Mouse (Mus musculus) ovary, postnatal 10 days (tissue): ENCODE data around the gene Rbms1.

ENCODE experiments used
- DNase-seq: peaks from one replicate; pipeline ENCODE4 v3.0.0; 2022; ENCODE audit warnings: low spot score

Rbms1 gene

DNA sequence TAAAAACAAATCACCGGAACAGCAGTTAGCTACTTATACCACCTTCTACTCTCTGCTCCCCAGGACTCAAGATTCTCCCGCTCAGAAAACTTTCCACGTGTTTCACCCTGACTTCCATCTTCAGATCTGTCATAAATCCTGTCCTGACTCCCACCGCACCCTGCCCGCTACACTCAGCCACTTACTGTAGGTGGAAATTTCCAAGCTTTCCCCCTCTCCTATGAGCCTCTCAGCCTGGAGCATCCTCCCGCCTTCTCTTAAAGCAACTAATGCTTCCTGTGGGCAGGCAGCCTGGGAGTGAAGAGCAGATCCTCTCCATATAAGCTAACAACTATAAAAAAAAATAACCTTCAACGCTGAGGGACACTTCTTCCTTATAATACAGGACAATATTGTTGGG lies 44.6 kb downstream of the Rbms1 start:
- DNase-seq, result no peak

DNA sequence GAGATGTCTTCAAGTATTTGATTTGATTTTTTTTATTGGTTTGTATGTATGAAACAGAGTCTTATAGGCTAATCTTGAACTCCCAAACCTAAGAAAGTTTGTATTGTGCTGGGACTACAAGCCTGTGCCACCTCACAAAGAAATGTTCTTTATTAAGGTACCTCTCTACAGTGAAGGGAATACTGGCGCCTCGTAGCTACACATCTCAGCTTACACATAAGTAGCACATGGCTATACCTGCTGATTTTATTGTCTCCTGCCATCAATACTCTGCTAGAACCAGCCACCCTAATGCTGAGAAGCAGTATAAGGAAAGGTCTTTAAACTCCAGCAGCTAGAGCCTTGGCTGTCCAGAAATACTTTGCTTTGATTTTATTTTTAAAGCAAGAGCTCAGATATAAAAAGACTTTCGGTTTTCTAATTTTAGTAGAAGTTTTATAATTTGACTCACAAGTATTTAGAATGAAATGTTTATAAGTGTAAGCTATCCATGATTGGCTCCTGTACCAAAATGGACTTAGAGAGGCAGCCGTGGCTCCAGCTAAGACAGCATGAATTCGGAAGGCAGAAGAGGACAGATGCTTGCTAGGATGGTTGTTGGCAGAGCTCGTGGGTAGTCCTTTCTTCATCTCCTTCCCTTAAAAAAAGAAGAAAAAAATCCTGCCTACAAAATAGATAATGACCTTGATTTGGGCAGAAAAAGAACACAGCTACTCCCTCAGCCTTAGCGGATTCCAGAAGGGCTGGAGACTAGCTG lies 48.3 kb downstream of the Rbms1 start:
- DNase-seq, result no peak

DNA sequence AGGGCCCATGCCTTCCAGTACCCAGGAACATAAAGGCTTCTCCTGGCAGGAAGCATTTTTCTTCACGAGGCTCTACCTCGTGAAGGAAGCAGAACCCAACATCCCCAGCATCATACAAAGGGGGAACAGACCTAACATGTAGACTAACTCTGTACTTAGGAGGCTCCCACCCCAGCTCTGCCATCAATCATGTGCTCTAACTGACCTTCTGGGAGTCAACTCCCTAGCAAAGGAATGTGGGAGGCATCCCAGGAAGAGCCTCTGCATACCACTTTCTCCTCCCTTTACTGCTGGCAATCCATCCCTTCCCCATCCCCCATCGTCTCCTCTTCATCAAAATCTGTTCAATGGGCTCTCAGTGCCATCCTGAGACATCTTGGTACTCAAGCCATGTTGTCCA lies 49.7 kb downstream of the Rbms1 start:
- DNase-seq, result no peak

DNA sequence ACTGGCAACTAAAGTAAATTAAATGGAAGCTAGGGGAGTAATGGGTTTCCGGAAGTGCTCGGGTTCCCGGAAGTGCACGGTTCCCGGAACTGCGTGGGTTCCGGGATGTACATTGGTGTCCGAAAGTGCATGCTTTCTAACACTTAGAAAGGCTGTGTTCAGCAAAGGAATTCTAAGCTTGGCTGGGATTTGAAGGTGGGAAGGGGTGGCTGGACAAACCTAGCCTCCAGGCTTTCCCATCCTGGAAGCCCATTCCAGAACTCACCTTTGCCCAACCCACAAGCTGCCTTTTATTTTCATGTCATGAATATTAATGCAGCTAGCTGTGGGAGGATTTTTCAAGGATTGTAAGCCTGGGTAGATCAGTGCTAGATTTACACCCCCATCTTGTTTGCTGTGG lies 51.3 kb downstream of the Rbms1 start:
- DNase-seq, result no peak

DNA sequence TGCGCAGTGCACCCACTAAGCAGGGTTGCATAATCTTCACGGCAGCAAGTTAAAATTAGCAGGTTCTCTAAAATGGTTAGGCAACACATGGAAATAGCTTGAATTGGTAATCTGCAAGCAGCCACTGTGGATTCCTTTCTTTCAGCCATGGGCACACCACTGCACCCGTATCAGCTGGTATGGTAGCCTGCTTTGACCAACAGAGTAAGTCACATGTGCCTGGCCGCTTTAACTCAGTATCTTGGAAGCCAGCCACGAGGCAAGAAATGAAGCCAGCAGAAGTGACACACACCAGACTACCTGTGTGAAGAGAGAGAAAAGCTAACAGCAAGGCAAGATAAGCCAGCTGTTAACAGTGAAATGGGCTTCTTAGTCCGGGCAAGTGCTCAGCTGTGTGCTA lies 52.2 kb downstream of the Rbms1 start:
- no peak for DNase-seq

DNA sequence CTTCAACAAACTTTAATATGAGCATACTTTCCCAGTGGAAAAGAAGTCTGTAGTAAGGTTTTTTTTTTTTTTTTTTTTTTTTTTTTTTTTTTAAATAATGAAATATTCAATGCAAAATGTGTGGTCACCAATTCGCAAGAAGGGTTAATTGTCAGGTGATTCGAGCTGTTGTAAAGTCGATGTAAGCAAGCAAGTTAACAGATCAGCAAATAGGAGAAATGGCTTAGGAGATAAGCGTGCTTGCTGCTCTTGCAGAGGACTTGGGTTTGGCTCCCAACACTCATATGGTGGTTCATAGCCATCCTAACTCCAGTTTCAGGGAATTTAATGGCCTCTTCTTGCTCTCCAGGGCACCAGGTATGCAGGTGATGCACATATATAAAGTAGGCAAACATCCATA lies 54.4 kb downstream of the Rbms1 start:
- DNase-seq, result no peak

DNA sequence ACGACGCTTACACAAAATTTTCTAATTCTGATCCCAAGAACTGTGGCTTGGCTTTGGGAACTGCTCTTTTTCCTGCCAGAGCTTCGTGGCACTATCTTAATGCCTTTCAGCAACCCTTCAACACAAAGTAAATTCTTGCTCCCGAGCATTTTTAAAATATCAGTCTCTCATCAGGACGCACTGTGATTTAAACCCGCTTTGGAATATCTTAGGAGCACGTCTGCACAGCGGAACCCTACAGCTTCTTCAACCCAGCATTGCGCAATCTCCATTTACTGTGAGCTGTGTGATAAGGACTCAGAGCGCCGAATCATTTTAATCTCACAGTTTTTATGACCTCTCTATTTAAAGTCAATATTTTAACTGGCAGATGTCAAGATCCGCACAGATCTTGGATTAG lies 54.9 kb downstream of the Rbms1 start:
- no peak for DNase-seq

DNA sequence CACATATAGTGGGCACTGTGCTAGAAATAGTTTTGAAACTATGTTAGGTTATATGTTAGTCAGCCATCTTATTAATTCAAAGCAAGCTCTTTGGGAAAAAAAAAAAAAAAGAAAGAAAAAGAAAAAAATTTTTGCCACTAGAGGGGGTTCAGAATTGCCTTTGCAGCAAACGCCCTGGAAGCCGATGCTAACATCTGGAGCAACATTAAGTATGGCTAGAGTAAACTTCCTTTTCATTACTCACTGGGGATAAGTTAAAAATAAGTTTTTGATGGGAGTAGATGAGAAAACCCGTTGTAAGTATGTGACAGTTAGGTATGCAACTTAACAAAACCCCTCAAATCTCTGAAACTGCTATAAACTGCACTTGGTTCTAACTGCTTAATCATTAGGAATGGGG lies 57.7 kb downstream of the Rbms1 start:
- no peak for DNase-seq

DNA sequence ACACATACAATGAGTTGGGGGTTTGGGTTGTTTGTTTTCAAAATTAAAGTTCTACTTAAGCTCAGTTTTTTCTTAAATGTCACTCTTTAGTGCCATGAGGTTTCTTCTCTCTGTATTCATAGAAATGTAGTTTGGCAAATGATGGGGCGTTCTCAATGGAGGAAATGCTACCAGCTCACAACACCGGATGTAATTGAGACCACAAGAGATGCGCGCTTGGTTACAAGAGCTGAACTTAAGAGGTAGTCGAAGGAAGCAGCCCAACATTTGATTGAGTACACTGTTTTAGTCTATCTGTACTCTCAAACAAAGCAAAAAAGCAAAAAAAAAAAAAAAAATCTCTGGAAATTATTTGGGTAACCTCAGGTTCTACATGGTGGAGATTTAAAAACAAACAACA lies 58.9 kb downstream of the Rbms1 start:
- DNase-seq, result no peak

DNA sequence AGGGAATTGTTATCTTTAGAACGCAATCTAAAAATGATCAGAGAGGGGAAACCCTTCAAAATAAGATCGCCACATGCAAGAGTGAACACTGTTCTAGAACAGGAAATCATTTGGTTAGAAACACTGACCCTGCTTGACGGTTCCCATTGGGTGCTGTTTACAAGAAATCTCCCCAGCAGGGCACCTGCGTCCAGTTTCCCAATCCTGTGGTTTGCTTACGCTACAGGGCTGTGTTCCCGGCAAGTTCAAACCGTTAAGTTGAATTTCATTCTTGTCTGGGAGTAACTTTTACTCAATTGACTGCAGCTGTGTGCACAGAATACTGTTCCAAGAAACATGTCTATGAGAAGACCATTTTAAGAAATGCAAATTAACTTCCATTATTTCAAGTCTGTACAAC lies 59.5 kb downstream of the Rbms1 start:
- DNase-seq, result no peak

DNA sequence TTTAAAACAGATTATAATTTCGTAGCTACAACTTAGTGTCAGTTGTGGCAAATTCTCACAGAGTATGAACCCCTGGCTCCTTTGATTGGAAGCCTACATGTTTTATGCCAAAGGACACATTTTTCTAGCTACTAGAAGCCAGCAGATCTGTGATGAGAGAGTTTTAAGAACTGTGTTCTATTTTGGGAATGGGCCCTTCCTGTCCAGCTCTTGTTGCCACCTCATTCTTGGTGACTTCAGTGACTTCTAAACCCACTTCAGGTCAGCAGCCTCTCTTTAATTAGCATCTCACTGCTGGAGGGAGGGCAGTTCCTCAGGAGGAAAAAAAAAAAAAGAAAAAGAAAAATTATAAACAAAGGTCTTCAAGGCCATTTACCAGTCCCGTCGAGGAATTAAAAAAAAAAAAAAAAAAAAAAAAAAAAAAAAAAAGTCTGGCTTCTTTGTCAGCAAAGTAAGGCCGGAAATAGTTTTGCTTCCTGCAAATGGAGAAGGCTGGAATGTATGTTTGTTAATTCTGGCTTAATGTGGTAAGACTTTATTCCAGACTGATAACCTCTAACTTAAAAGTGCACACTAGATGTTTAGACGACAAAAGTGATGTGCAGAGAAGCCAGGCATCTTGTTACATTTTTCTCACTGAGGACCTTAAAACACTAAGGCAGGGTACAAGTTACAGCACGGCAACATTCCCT lies 60.4 kb downstream of the Rbms1 start:
- no peak for DNase-seq

DNA sequence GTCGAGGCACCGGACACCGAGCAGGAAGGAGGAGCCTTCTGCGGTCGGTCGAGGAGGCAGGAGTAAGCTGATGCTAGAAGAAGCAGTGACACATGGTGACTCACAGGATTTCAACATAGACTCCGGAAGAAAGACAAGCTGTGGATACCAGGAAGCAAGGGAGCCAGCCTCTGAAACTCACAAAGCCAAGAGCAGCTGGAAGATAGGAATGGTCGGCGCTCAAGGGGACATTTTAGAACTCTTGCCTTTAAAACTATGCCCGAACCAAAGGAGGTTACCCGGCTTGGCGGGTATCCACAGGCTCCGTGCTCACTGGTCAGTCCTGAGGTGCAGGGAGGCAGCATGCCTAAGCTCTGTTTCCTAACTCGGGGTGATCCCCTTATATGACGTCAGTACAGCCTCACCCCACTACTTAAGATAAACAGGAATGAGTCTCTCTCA lies 61.5 kb downstream of the Rbms1 start:
- no peak for DNase-seq

DNA sequence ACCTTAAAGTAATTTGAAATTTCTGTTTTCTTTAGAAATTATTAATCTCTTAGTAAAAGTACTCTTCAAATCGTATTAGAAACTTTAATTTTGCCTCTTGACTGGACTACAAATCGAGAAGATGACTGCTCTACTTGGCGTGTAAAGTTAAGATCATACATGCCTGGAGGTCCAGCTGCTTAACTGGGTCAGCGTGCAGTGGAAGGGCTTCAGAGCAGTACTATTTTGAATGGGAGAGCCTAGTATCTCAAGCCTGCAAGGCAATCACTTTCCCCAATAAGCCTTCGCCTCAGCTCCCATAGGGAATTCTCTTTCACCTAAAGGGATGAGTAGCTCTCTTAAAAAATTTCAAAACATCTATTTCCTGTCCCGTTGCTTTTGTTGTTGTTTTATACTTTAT lies 62.0 kb downstream of the Rbms1 start:
- DNase-seq, result no peak

DNA sequence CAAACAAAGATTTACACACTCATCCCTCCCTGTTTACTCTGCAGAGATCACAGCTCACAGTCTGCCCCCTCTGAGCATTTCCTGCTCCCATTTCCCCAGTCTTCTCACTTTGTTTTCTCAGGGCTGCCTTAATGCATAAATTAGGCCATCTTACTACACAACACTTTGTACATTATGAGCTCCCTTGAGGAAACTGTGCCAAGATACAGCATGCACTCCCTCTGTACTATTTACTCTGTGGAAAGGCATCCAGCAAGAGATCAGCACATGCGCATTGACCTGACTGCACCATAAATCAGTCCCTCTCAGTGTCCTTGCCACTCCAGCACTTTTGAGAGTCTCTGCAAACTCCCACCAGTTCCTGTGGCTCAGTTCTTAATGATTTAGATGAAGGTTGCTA lies 70.0 kb downstream of the Rbms1 start:
- DNase-seq, result no peak

DNA sequence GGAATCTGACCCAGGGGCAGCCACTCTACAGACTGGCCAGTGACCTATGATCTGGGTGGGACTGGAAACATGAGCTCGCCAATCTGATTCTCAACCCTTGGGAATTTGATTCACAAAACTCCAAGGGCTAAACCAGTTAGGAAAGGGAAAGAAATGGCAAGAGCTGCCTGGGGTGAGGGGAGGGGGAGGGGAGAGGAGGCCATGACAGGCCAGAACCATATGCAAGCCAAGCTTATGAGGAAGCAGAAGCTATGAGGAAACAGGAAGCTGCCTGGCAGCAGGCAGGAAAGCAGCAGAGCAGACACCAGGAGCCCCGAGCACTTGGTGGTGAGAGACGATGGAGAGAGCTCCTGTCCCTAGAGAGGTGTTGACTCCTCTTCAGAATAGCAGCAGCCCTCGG lies 79.1 kb downstream of the Rbms1 start:
- DNase-seq, result no peak

DNA sequence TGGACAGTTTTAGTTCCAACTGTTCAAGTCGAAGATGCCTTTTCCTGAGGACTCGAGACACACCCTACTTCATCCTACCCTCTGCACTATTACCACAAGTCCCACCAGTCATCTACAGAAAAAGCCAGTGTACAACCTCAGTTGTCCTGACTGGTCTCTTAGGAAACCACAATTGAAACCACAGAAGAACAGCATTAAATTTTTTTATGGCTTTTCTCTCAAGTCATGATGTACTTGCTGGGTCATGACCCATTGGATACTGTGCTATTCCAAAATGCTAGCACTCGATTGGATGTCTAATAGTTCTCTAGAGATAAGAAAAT lies 80.0 kb downstream of the Rbms1 start:
- DNase-seq, result no peak

DNA sequence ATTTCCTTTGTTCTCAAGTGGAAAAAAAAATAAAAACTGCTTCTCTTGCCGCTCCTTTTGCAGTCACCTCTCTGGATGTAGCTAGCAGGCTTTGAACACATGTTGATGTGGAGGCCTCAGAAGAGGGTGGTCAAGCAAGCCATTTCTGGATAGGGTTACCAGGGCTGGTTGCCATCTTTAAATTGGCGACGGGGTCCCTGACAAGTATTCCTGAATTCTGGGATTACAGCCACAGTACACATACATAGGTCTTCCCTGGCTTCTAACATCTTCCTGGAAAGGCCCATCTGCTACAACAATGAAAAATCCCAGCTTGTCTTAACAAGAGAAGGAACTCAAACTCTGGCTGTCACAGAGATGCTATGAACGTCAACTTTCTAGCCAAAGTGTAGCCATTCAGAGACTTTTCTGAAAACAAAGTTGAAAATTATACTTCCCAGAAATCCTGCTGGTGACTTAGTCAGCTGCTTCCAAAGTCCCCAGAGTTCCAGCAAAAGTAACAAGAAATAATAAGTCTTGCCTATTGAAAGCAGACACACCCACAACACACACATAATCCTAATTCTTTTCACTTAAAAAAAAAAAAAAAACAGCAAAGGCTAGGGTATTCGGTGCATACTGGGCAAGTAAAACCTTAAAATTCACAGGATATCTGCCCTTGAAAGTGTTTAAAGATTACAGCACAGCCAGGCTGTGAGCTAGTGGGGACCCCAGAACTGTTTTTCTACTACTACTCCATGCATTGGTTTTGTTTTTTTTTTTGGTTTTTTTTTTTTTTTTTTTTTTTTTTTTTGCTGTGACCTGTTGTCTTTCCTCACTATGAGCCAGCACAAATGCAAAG lies 80.6 kb downstream of the Rbms1 start:
- DNase-seq, result no peak

DNA sequence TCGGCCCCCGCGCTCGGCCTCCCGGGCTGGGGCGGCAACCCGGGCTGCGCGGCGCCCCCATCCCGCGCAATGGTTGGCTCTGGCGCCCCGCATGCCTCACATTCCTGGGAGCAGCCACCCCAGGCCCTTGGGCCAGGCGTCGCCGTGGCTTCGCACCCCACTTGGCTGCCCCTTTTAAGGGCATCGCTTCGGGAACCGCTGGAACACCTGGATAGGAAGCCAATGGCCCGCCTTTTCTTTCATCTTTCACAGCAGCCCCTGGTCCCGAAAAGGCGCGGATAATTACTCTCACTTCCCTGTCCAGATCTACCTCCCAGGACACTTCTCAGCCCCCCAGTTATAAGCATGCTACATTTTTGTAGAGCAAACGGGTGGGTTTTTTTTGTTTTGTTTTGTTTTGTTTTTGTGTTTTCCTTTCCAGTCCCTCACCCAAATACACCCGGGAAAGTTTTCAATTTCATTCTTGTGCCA lies 81.4 kb downstream of the Rbms1 start:
- no peak for DNase-seq

DNA sequence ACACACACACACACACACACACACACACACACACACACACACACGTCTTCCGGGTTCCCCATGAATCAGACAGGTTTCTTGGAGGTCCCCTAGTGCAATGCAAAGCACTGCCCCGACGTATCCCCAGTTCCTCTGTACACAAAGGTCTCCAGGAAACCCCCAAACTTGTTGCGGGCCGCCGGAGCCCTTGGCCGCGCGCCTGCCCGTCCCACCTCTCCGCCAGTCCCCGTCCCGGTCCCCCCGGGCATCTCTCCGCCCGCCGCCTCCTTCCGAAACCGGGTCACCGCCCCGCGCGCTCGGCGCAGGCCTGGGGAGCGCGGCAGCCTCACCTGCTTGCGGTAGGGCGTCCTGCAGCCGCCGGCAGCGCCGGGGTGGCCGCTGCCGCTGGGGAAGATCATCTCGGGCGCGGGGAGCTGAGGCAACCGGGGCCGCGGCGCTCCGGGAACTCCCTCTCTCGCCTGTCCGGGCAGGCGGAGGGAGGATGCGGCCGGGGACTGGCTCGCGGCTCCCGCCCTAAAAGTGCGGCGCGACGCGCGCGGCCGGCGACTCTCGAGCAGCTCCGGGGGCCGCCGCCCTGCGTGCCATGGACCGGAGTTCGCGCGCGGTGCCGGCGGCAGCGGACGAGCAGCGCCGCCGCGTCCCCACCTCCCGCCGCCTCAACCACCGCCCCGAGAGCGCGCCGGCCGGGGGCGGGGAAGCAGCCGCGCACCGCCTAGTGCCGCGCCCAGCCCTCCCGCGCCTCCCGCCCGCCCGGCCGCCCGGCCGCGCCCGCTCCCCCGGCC lies 82.0 kb downstream of the Rbms1 start:
- peak; percentile 48 for DNase-seq

DNA sequence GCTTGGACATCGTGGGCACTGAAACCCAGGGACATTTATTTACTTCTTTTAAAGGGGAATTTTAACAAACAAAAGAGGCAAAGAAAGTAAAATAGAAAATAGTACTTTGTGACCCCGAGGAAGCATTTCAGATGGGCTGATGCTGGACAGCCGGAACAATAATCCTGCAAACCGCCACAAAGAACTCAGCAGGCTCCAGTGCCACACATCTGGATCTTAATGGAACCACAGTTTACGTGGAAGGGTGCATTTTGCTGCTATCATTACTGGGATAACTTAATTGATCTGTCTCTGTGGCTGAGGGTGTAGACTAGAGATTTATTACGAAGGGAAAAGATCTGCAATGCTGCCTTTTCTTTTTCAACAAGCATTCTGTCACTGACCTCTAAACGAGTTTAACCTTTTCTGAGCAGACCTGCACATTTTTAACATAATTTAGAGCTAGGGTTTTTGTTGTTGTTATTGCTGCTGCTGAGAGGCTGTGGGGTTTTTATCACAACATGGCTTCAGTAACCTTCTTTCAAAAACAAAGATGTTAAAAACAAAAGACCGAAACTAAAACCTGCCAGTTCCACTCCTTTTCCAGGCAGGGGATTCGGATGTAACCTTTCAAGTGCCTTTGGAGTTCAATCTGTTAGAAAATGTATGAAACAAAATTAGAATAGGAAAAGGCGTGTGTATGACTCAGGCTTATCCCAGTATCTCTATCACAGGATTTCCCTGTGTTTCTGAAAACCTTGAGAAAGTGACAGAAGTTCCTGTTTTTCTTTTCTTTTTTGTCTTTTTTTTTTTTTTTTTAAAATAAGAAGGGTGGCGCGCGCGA lies 82.8 kb downstream of the Rbms1 start:
- no peak for DNase-seq

DNA sequence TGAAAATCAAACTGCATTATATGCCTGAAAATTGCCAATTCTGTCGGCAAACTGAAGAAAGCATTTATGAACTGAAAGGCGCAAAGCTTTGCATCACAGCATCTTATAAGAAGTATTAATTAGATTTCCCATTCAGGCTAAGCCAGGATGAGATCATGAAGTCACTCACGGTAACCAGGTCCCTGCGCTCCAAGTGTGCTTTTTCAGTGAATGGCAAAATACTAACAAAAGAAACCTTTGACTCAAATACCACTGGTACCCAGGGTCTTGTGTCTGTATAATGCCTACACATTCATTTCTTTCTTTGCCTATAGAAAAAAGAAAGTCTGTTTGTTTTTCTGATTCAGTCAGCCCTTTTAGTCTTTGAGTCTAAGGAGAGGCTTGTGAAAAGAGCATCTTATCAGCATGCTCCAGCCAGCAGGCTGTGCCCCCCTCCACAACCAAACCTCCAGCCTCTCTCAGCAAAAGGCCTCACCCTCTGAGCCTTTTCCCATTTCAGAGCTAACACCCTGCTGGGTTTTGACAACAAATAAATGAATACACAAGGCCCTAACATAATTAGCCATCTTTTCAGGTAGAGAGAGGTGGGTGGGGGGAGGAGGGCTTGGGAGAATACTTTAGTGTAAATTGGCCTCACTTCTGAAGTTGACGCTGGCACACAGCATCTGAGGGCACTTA lies 83.7 kb downstream of the Rbms1 start:
- DNase-seq, result no peak
